Mouse (Mus musculus) bone marrow, adult 2 months (tissue): ENCODE measurements at regions not wholly inside any gene's neighbourhood (a gene's known extent, or its start where the extent isn't known, plus 50 kb on each side); places are given as distances from the start of the nearest gene placed in this dataset.

Source experiments
- H3K27ac ChIP-seq: fragments of 200-500 bp; 2 replicates; pipeline ENCODE4 v1.5.1; 2012; ENCODE audit warnings: low read depth, mild to moderate bottlenecking, control low read depth, inconsistent platforms, low read length; ENCODE audit not compliant: control insufficient read depth, poor library complexity, insufficient read depth
- H3K4me1 ChIP-seq: fragments of 200-500 bp; 2 replicates; pipeline ENCODE4 v1.6.1; 2011; ENCODE audit warnings: low read length; ENCODE audit not compliant: control insufficient read depth, insufficient read depth
- H3K4me3 ChIP-seq: fragments of 200-500 bp; replicated peaks from 2 replicates; pipeline ENCODE3; 2011; ENCODE audit warnings: mild to moderate bottlenecking, low read depth, low read length, control low read depth; ENCODE audit not compliant: control insufficient read depth
- CTCF ChIP-seq: fragments of 200-500 bp; IDR thresholded peaks from 2 replicates; pipeline ENCODE4 v1.5.1; 2011; ENCODE audit warnings: low read length, control low read depth; ENCODE audit not compliant: control insufficient read depth, insufficient read depth
- POLR2A ChIP-seq: fragments of 200-500 bp; IDR thresholded peaks from 2 replicates; pipeline ENCODE4 v1.6.1; 2011; ENCODE audit warnings: low read depth, mild to moderate bottlenecking, control low read depth, low read length, borderline replicate concordance; ENCODE audit not compliant: control insufficient read depth
- WGBS: fragments of 180-500 bp; shearing (Covaris S2); methylation state at CpG from one replicate; pipeline ENCODE4 v1.1.7; 2018; 5-methylcytosine and 5-hydroxymethylcytosine counted together

DNA sequence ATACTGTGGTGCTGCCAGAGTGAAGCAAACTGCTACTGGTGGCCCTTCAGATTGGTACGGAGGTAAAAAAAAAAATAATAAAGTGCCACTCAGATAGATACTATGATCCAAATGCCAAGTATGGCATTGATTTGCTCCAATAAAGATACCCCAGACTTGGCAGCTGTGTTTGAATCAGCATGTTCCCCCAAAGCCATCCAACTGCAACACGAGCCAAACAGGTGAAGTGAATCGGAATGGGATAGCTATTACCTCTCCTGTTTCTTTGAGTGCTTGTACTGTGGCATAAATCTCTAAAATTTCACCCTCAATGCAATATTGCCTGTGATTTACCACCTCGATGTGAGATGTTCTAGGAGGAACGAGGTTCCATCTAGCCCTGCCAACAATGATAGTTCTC is 365.4 kb downstream of the Gm45692 start:
- TF ChIP-seq CTCF: no peak
- TF ChIP-seq POLR2A: no peak
- Histone ChIP-seq H3K27ac (no peak overlapping the region), H3K4me3 (no peak overlapping the region), H3K4me1 (no peaks in the 10 kb centered on the region; the same call in 1 of the 2 replicates)
- WGBS: 77% methylated on average over 5 of the region's 5 CpGs

DNA sequence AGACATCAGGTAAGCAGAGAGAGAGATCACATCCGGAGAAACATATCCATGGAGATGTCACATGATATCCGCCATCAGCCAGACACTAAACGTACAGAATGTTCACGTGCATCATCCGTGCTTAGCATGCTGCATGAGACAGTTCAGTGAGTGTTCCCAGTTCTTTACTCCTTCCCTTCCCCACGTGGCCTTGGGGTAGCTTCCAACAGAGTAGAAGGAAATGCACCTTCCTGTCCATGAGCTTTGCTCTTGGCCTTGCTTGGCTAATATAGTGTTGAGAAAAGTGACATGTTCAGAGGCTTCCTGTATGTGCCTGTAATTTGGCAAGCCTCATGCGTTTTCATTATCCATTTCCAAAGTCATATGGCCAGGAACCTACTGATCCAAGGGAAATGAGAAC is 368.5 kb downstream of the Gm45692 start:
- Histone ChIP-seq H3K27ac (no peak overlapping the region), H3K4me3 (no peak overlapping the region), H3K4me1 (no peaks in the 10 kb centered on the region; the same call in 1 of the 2 replicates)
- TF ChIP-seq POLR2A (no peak), CTCF (no peak)
- 76% methylated on average over 7 of the region's 7 CpGs for WGBS

- 86% methylated on average over 8 of the region's 8 CpGs for WGBS
- Histone ChIP-seq H3K4me3 (no peak overlapping the region), H3K4me1 (no peaks in the 10 kb centered on the region; the same call in 1 of the 2 replicates), H3K27ac (no peak overlapping the region)
- TF ChIP-seq POLR2A: no peak
- TF ChIP-seq CTCF: no peak
Measured at GRCm38 (mm10) chr8:26488590-26488989, 369.3 kb downstream of the Gm45692 start.

GRCm38 (mm10) chr8:26501196-26501813 is 382.0 kb downstream of the Gm45692 start:
- TF ChIP-seq POLR2A: no peak
- no peak for TF ChIP-seq CTCF
- WGBS: 84% methylated on average over 9 of the region's 9 CpGs
- Histone ChIP-seq H3K4me3 (no peak overlapping the region), H3K27ac (no peak overlapping the region), H3K4me1 (no peaks in the 10 kb centered on the region)

DNA sequence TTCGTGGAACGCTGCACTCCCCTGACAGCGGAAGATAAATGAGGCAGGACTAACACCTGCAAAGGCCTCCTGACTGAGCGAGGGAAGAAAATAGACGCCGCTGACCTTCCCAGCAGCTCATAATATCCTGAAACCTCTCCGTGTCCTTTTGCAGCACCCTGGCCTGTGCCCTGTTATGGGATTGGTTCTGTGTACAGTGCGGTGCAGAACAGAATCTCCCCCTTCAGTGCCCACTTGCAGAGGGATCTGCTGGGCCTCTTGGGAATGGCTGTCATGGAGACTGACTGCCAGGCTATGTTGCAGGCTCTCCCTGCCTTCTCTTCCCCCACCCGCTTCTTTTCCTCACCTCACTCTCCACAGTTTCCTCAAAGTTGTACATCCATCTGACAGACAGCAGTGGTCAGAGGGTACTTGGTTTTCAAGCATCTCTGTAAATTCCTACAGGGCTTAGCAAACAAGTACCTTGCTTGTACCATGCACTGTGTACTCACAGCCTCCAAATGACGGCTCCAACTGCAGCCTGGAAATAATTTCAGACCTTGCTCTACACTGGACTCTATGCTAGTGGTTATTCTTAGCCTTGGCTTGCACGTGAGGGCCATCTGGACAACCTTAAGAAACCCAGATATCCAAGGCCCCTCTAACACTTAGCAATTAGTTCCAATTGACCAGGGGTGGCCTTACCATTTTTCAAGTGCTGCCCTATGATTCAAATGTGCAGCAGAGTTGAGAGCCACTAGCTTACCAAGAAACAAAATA is 382.7 kb downstream of the Gm45692 start:
- no peak for TF ChIP-seq CTCF
- no peak for TF ChIP-seq POLR2A
- no peak overlapping the region for H3K27ac ChIP-seq
- 84% methylated on average over 11 of the region's 11 CpGs for WGBS

DNA sequence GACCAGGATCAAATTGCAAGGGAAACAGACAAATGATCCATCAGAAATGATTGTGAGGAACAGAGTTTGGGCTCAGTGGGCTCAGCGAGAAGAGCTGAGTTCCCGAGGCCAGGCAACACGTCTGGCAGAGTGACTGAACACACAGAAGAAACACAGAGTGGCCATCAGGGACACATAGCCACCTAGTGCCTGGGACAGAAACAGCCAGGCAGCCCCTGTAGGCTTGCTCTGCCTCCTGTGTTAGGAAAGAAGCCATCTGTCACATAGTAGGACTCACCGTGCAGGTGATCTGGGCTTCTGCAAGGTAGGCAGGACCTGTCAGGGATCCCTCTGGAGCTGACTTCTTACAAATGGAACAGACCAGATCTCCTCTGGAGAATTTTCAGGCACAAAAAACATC is 383.4 kb downstream of the Gm45692 start:
- H3K27ac ChIP-seq: no peak overlapping the region
- 59% methylated on average over 4 of the region's 4 CpGs for WGBS
- no peaks in the 10 kb centered on the region for H3K4me1 ChIP-seq
- H3K4me3 ChIP-seq: no peak overlapping the region
- TF ChIP-seq CTCF: no peak
- no peak for TF ChIP-seq POLR2A

More for the DNA sequence above, 382.7 kb downstream of the Gm45692 start:
- no peak overlapping the region for H3K4me3 ChIP-seq
- no peaks in the 10 kb centered on the region for H3K4me1 ChIP-seq

DNA sequence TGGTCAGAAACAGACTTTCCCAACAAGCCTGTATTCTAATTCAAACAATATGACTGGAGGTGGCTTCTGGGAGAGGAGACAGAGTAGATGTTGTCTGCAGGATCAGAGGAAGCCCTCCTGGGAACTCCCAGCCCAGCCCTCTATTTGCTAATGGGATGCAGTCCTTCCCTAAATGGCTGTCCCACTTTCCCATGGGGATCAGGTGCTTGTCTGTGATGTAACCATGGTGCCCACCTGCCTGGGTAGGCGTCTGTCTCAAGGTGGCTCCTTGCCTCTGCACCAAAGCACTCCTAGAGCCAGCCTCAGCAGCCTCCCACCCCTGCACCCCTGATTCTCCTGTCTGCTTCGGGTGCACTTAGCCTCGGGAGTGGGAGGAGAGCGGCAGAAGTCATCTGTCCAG is 384.6 kb downstream of the Gm45692 start:
- TF ChIP-seq CTCF (no peak), POLR2A (no peak)
- H3K4me1 ChIP-seq: no peaks in the 10 kb centered on the region
- H3K27ac ChIP-seq: no peak overlapping the region
- 62% methylated on average over 4 of the region's 4 CpGs for WGBS
- no peak overlapping the region for H3K4me3 ChIP-seq

- 83% methylated on average over 16 of the region's 16 CpGs for WGBS
- Histone ChIP-seq H3K4me1 (no peaks in the 10 kb centered on the region), H3K27ac (no peak overlapping the region), H3K4me3 (no peak overlapping the region)
- TF ChIP-seq CTCF (no peak), POLR2A (no peak)
Measured at GRCm38 (mm10) chr8:26504319-26505035, 385.1 kb downstream of the Gm45692 start.
